ENCODE assay signal across 11 mouse cellular contexts in the genomic region with DNA sequence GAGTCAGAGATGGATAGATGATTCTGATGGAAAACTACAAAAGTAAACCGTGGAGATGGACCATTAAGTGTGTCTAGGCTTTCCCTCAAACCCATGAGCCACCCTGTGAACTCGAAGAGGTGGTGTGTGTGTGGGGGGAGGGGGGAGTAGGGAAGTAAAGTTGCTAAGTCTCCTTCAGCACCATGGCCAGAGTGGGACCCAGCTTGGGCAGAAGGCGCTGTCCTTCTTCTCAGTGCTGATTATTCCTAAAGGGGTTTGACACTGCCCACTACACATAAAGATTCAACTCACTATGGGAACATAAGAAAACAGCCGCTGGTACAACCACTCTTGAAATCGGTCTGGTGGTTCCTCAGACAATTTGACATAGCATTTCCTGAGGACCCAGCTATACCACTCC. TPM values are rescaled to one million over a fixed set of nuclear protein-coding genes. Genes with fewer than 3 reads are reported as not detected.
A peak's percentile ranks its signal among the peaks of the same experiment; 100 is the strongest.
DNase-seq lines count a peak whose midpoint lies in the region; ATAC-seq lines count a peak whose summit lies in the region.
"Had no signal": no experiment of that assay in that cellular context is flagged by ENCODE, and none has a peak within 500 bp of the region (broad histone marks: within the 10 kb centered on the region; RNA-seq: fewer than 3 reads in every experiment).

No protein-coding gene starts in this region.

- no peak overlapping the region for H3K9ac ChIP-seq in kidney, embryonic 14.5 days (ENCODE audit: low read depth, low read length)

- peak; percentile 62 for ATAC-seq in kidney, embryonic 14.5 days (ENCODE audit: low FRiP score, low TSS enrichment)
- ATAC-seq in frontal cortex, adult (ENCODE audit: low TSS enrichment), result no peak
- ATAC-seq: midbrain, embryonic 16.5 days had no signal

- intact Hi-C loops in heart, postnatal 25 days (cut with DNase I), result no loop called here

- no peak overlapping the region for H3K4me2 ChIP-seq in kidney, embryonic 14.5 days (replicated peaks; ENCODE audit: low read depth, low read length)

- no peak overlapping the region for H3K27ac ChIP-seq in kidney, embryonic 14.5 days (ENCODE audit: low read depth, low read length)

- no peaks in the 10 kb centered on the region for H3K4me1 ChIP-seq in kidney, embryonic 14.5 days (ENCODE audit: control insufficient read depth, insufficient read depth, low read length)

- 43% methylated on average over 5 of the region's 5 CpGs for WGBS in kidney, embryonic 14.5 days

- no peaks in the 10 kb centered on the region for H3K27me3 ChIP-seq in kidney, embryonic 14.5 days (ENCODE audit: control insufficient read depth, insufficient read depth, low read length)

- no peak overlapping the region for H3K4me3 ChIP-seq in kidney, embryonic 14.5 days (ENCODE audit: low read length)

- H3K36me3 ChIP-seq in kidney, embryonic 14.5 days (ENCODE audit: control insufficient read depth, insufficient read depth, low read length), result no peaks in the 10 kb centered on the region

- DNase-seq in kidney, adult 11 months, result no peak
- peak; percentile 36 for DNase-seq in A20 (ENCODE audit: low read depth, low spot score)
- DNase-seq in NIH3T3 (ENCODE audit: low read depth), result peak; percentile 61
- DNase-seq in induced T-regulatory cell, adult 2 months (ENCODE audit: low read depth), result peak; percentile 6
- DNase-seq in right cerebral cortex, adult 18-20 months, result no peak
- no peak for DNase-seq in heart, postnatal 25 days (ENCODE audit: low spot score)

- H3K9me3 ChIP-seq in kidney, embryonic 14.5 days (ENCODE audit: control insufficient read depth, low read length), result no peaks in the 10 kb centered on the region

RNA-seq across cellular contexts. Expression of gene Rgr, which starts 32.9 kb away (rescaled TPM):
- not detected in 2 replicates for polyA plus RNA-seq in kidney, embryonic 14.5 days (2014; fragmentation: Nextera tagmentation; extraction: Ambion mirVana)
- total RNA-seq in heart, postnatal 25 days (2021), result not detected
- total RNA-seq: left cerebral cortex, adult 8-10 months had no signal
- polyA plus RNA-seq: heart, embryonic 14.5 days; midbrain, embryonic 16.5 days had no signal

RNA-seq across cellular contexts. Expression of gene Lrit1, which starts 38.7 kb away (rescaled TPM):
- not detected in 2 replicates for polyA plus RNA-seq in kidney, embryonic 14.5 days (2014; fragmentation: Nextera tagmentation; extraction: Ambion mirVana)
- not detected for total RNA-seq in heart, postnatal 25 days (2021)
- polyA plus RNA-seq: heart, embryonic 14.5 days; midbrain, embryonic 16.5 days had no signal

RNA-seq across cellular contexts. Expression of gene Ccser2, which starts 47.3 kb away (rescaled TPM):
- polyA plus RNA-seq in kidney, embryonic 14.5 days (2014; fragmentation: Nextera tagmentation; extraction: Ambion mirVana), result 25.1 and 35.3 TPM in 2 replicates
- total RNA-seq in heart, postnatal 25 days (2021), result 100 to 1,000 TPM; 112 to 119 TPM

RNA-seq across cellular contexts. Expression of gene Lrit2, which starts 51.8 kb away (rescaled TPM):
- polyA plus RNA-seq in kidney, embryonic 14.5 days (2014; fragmentation: Nextera tagmentation; extraction: Ambion mirVana), result not detected in 2 replicates
- not detected for total RNA-seq in heart, postnatal 25 days (2021)
- total RNA-seq: left cerebral cortex, adult 8-10 months had no signal
- polyA plus RNA-seq: heart, embryonic 14.5 days; midbrain, embryonic 16.5 days had no signal

Comparison
In these comparisons a context has a peak if more than half of its experiments do, and no peak if none do; other contexts are left out.
1. DNase-seq: peak in A20 (single experiment), NIH3T3 (single experiment) and induced T-regulatory cell, adult 2 months (single experiment); none in kidney, adult 11 months (single experiment), right cerebral cortex, adult 18-20 months (single experiment) and heart, postnatal 25 days (single experiment).